Mouse (Mus musculus): Measurements from ENCODE around the gene Tktl2. TPM values are rescaled to one million over a fixed set of nuclear protein-coding genes. Genes with fewer than 3 reads are reported as not detected.
A peak's percentile ranks its signal among the peaks of the same experiment; 100 is the strongest.

Gene Tktl2
- not detected in 2 replicates for polyA plus RNA-seq (2014; fragmentation: Nextera tagmentation; extraction: Ambion mirVana)

GRCm38 (mm10) chr8:66511537-66511936 lies at the start of gene Tktl2:
TSS of gene Tktl2 (plus strand) at chr8:66511756.
- no peaks in the 10 kb centered on the region for H3K4me1 ChIP-seq (ENCODE audit: control insufficient read depth in 2 of 2, insufficient read depth in 2 of 2, low read length in 2 of 2)
- no peak within 1 kb of the TSS for H3K27ac ChIP-seq (replicated peaks in 1 of 2; ENCODE audit: control insufficient read depth in 1 of 2, insufficient read depth in 1 of 2, low read depth in 2 of 2, low read length in 2 of 2)
- H3K36me3 ChIP-seq (ENCODE audit: control insufficient read depth, insufficient read depth, low read length), result no peaks in the 10 kb centered on the region
- H3K9ac ChIP-seq (ENCODE audit: low read length), result no peak within 1 kb of the TSS
- no peak within 1 kb of the TSS for H3K4me2 ChIP-seq (ENCODE audit: low read length)
- ATAC-seq (ENCODE audit: insufficient number of reproducible peaks, insufficient read depth, low FRiP score, low read depth), result no peak
- 88% methylated on average over 22 of the region's 22 CpGs for WGBS
- H3K4me3 ChIP-seq (ENCODE audit: control insufficient read depth in 1 of 2, insufficient read depth in 1 of 2, low read depth in 1 of 2, low read length in 2 of 2), result no peak within 1 kb of the TSS
- no peaks in the 10 kb centered on the region for H3K9me3 ChIP-seq (ENCODE audit: control insufficient read depth, low read length)
- no peaks in the 10 kb centered on the region for H3K27me3 ChIP-seq (ENCODE audit: control insufficient read depth, insufficient read depth, low read length)

- H3K9me3 ChIP-seq (ENCODE audit: control insufficient read depth, low read length), result no peaks in the 10 kb centered on the region
- ATAC-seq (ENCODE audit: insufficient number of reproducible peaks, insufficient read depth, low FRiP score, low read depth), result no peak
- 41% methylated on average over 3 of the region's 3 CpGs for WGBS
- no peak overlapping the region for H3K4me2 ChIP-seq (ENCODE audit: low read length)
- no peak overlapping the region for H3K27ac ChIP-seq (replicated peaks in 1 of 2; ENCODE audit: control insufficient read depth in 1 of 2, insufficient read depth in 1 of 2, low read depth in 2 of 2, low read length in 2 of 2)
- H3K27me3 ChIP-seq (ENCODE audit: control insufficient read depth, insufficient read depth, low read length), result no peaks in the 10 kb centered on the region
- H3K4me3 ChIP-seq (ENCODE audit: control insufficient read depth in 1 of 2, insufficient read depth in 1 of 2, low read depth in 1 of 2, low read length in 2 of 2), result no peak overlapping the region
- no peaks in the 10 kb centered on the region for H3K4me1 ChIP-seq (ENCODE audit: control insufficient read depth in 2 of 2, insufficient read depth in 2 of 2, low read length in 2 of 2)
- H3K36me3 ChIP-seq (ENCODE audit: control insufficient read depth, insufficient read depth, low read length), result peaks cover under 1% of the 10 kb centered on the region; the same call in 1 of the 2 replicates
- no peak overlapping the region for H3K9ac ChIP-seq (ENCODE audit: low read length)
These were observed 41.7 kb upstream of the Tktl2 start for GRCm38 (mm10) chr8:66469821-66470220.

DNA sequence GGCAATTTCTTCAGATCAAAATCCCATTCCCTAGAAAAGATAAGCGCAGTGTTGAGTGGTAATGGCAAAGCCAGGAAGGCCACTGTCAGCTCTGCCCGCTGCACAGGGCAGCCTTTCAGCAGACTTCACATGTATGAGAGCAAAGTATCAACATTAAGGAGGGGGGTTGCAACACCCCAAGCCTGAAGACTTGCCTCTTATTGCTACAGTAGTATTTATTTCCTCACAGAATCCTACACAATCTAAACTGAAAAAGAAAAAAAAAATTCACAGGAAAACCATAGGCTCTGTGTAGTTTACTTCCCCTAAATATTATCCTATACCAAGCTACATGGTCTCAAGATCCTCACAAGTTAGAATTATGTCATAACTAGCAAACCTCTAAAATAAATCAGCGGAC lies 34.7 kb upstream of the Tktl2 start:
- H3K4me2 ChIP-seq (ENCODE audit: low read length), result no peak overlapping the region
- H3K27ac ChIP-seq (replicated peaks in 1 of 2; ENCODE audit: control insufficient read depth in 1 of 2, insufficient read depth in 1 of 2, low read depth in 2 of 2, low read length in 2 of 2), result no peak overlapping the region
- H3K4me1 ChIP-seq (ENCODE audit: control insufficient read depth in 2 of 2, insufficient read depth in 2 of 2, low read length in 2 of 2), result no peaks in the 10 kb centered on the region
- no peak overlapping the region for H3K9ac ChIP-seq (ENCODE audit: low read length)
- H3K36me3 ChIP-seq (ENCODE audit: control insufficient read depth, insufficient read depth, low read length), result peaks cover 66% of the 10 kb centered on the region
- no peaks in the 10 kb centered on the region for H3K9me3 ChIP-seq (ENCODE audit: control insufficient read depth, low read length)
- whole genome bisulfite sequencing, result 96% methylated on average over 3 of the region's 3 CpGs
- ATAC-seq (ENCODE audit: insufficient number of reproducible peaks, insufficient read depth, low FRiP score, low read depth), result no peak
- no peak overlapping the region for H3K4me3 ChIP-seq (ENCODE audit: control insufficient read depth in 1 of 2, insufficient read depth in 1 of 2, low read depth in 1 of 2, low read length in 2 of 2)
- H3K27me3 ChIP-seq (ENCODE audit: control insufficient read depth, insufficient read depth, low read length), result no peaks in the 10 kb centered on the region

- peaks cover 0 to 10% of the 10 kb centered on the region in 2 experiments; a peak in 1 of 4 replicates for H3K4me1 ChIP-seq (ENCODE audit: control insufficient read depth in 2 of 2, insufficient read depth in 2 of 2, low read length in 2 of 2)
- H3K27me3 ChIP-seq (ENCODE audit: control insufficient read depth, insufficient read depth, low read length), result no peaks in the 10 kb centered on the region
- H3K36me3 ChIP-seq (ENCODE audit: control insufficient read depth, insufficient read depth, low read length), result peaks cover 20% of the 10 kb centered on the region
- H3K4me2 ChIP-seq (ENCODE audit: low read length), result peak within 1 kb of the TSS; percentile 65
- WGBS, result under 1% methylated on average over 42 of the region's 45 CpGs
- peak within 1 kb of the TSS; percentile 91 for H3K9ac ChIP-seq (ENCODE audit: low read length)
- no peaks in the 10 kb centered on the region for H3K9me3 ChIP-seq (ENCODE audit: control insufficient read depth, low read length)
- H3K4me3 ChIP-seq (ENCODE audit: control insufficient read depth in 1 of 2, insufficient read depth in 1 of 2, low read depth in 1 of 2, low read length in 2 of 2), result peak within 1 kb of the TSS; percentile 92 to 94
- H3K27ac ChIP-seq (replicated peaks in 1 of 2; ENCODE audit: control insufficient read depth in 1 of 2, insufficient read depth in 1 of 2, low read depth in 2 of 2, low read length in 2 of 2), result peak within 1 kb of the TSS in 1 of 2 experiments; percentile 31; a peak in 1 of 4 replicates
- ATAC-seq (ENCODE audit: insufficient number of reproducible peaks, insufficient read depth, low FRiP score, low read depth), result peak; percentile 80
These were observed 25.3 kb upstream of the Tktl2 start, which contains the start of gene Tma16 for GRCm38 (mm10) chr8:66486084-66486763. TSS of gene Tma16 (minus strand) at chr8:66486530.

DNA sequence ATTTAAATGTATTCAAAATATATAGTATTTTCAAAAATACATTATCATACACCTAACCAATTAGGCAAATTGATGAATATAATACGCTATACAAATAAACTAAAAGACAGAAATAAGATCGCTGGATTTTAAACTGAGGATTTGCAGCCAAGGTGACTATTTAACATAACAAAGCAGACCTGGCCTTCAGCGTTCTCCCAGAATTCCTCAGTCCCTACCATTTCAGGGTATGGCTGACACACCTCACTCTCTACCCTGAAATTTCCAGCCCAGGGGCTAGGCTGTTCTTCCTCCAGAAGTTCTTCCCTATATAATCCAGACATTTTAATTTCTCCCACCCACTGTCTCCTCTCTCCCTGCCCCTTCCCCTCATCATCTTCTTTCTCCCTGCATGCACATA lies 23.0 kb upstream of the Tktl2 start:
- H3K4me3 ChIP-seq (ENCODE audit: control insufficient read depth in 1 of 2, insufficient read depth in 1 of 2, low read depth in 1 of 2, low read length in 2 of 2), result no peak overlapping the region
- H3K27ac ChIP-seq (replicated peaks in 1 of 2; ENCODE audit: control insufficient read depth in 1 of 2, insufficient read depth in 1 of 2, low read depth in 2 of 2, low read length in 2 of 2), result no peak overlapping the region
- no peak for ATAC-seq (ENCODE audit: insufficient number of reproducible peaks, insufficient read depth, low FRiP score, low read depth)
- no peak overlapping the region for H3K9ac ChIP-seq (ENCODE audit: low read length)
- peaks cover 0 to 10% of the 10 kb centered on the region in 2 experiments; a peak in 1 of 4 replicates for H3K4me1 ChIP-seq (ENCODE audit: control insufficient read depth in 2 of 2, insufficient read depth in 2 of 2, low read length in 2 of 2)
- no peaks in the 10 kb centered on the region for H3K36me3 ChIP-seq (ENCODE audit: control insufficient read depth, insufficient read depth, low read length)
- H3K9me3 ChIP-seq (ENCODE audit: control insufficient read depth, low read length), result no peaks in the 10 kb centered on the region
- H3K4me2 ChIP-seq (ENCODE audit: low read length), result no peak overlapping the region
- WGBS, result 40% methylated on average over 3 of the region's 3 CpGs
- H3K27me3 ChIP-seq (ENCODE audit: control insufficient read depth, insufficient read depth, low read length), result no peaks in the 10 kb centered on the region

DNA sequence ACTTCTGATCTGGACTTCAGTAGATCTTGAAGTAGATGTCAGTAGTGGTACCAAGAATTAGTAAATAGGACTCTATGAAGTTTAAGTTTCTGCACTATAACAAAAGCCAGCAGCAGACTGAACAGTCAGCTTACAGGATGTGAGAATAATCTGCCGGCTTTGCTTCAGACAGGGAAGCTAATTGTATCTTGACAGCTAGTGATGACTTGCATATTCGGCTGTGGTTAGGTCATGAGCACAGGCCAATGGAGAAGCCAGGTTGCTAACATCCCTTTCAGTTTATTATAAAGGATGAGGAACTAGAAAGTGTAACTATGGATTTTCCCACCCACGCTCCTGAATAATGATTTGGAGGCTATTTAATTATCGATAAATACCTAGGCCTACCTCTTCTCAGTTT lies 20.9 kb upstream of the Tktl2 start:
- Histone ChIP-seq H3K4me1 (ENCODE audit: control insufficient read depth in 2 of 2, insufficient read depth in 2 of 2, low read length in 2 of 2) (peaks cover 0 to 5% of the 10 kb centered on the region in 2 experiments; a peak in 1 of 4 replicates), H3K9me3 (ENCODE audit: control insufficient read depth, low read length) (no peaks in the 10 kb centered on the region), H3K9ac (ENCODE audit: low read length) (no peak overlapping the region), H3K4me2 (ENCODE audit: low read length) (no peak overlapping the region), H3K27ac (replicated peaks in 1 of 2; ENCODE audit: control insufficient read depth in 1 of 2, insufficient read depth in 1 of 2, low read depth in 2 of 2, low read length in 2 of 2) (no peak overlapping the region), H3K36me3 (ENCODE audit: control insufficient read depth, insufficient read depth, low read length) (no peaks in the 10 kb centered on the region), H3K27me3 (ENCODE audit: control insufficient read depth, insufficient read depth, low read length) (no peaks in the 10 kb centered on the region), H3K4me3 (ENCODE audit: control insufficient read depth in 1 of 2, insufficient read depth in 1 of 2, low read depth in 1 of 2, low read length in 2 of 2) (no peak overlapping the region)
- WGBS, result 70% methylated on average over 4 of the region's 4 CpGs
- ATAC-seq (ENCODE audit: insufficient number of reproducible peaks, insufficient read depth, low FRiP score, low read depth), result no peak

DNA sequence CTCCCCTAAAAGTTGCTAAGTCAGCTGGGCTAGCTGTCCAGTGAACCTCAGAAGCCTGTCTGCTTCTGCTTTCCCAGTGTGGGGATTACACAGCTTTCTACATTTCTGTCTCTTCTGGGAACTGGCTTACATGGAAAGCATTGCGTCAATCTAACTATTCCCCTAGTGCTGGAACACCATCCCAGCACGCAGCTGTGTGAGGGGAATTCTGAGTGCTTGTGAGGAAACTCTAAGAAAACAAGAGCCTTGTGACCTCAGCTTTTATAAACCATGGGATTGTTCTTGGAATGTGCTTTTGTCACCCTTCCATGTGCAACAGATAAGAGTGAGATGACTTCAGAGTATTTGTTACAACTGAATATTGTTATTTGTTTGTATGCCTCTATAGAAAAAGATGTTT lies 17.1 kb upstream of the Tktl2 start:
- no peak overlapping the region for H3K9ac ChIP-seq (ENCODE audit: low read length)
- no peaks in the 10 kb centered on the region for H3K36me3 ChIP-seq (ENCODE audit: control insufficient read depth, insufficient read depth, low read length)
- H3K4me2 ChIP-seq (ENCODE audit: low read length), result no peak overlapping the region
- H3K27me3 ChIP-seq (ENCODE audit: control insufficient read depth, insufficient read depth, low read length), result 0 out of 2 replicates have a peak, but pooled peaks cover 4% of the 10 kb centered on the region
- WGBS, result 55% methylated on average over 2 of the region's 2 CpGs
- no peaks in the 10 kb centered on the region for H3K4me1 ChIP-seq (ENCODE audit: control insufficient read depth in 2 of 2, insufficient read depth in 2 of 2, low read length in 2 of 2)
- H3K9me3 ChIP-seq (ENCODE audit: control insufficient read depth, low read length), result no peaks in the 10 kb centered on the region
- H3K4me3 ChIP-seq (ENCODE audit: control insufficient read depth in 1 of 2, insufficient read depth in 1 of 2, low read depth in 1 of 2, low read length in 2 of 2), result no peak overlapping the region
- no peak for ATAC-seq (ENCODE audit: insufficient number of reproducible peaks, insufficient read depth, low FRiP score, low read depth)
- no peak overlapping the region for H3K27ac ChIP-seq (replicated peaks in 1 of 2; ENCODE audit: control insufficient read depth in 1 of 2, insufficient read depth in 1 of 2, low read depth in 2 of 2, low read length in 2 of 2)

DNA sequence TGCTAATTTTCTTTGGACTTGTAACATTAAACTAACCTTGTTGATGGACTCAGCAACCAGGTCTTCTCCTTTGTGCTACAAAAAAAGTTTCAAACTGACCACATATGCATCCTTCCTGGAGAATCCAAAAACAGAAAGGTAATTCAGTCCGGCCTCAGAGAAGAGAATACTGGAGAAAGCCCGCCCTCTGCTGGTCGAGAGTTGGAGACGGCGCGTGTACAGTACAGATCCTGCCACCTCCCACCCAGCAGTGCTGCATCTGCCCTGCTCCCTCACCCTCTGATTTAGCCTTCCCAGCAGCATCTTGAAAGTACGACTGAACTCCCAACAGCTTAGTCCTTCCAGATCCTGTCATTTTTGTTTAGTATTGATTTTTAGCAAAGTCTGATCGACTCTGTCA lies 15.8 kb upstream of the Tktl2 start:
- H3K27ac ChIP-seq (replicated peaks in 1 of 2; ENCODE audit: control insufficient read depth in 1 of 2, insufficient read depth in 1 of 2, low read depth in 2 of 2, low read length in 2 of 2), result no peak overlapping the region
- no peaks in the 10 kb centered on the region for H3K4me1 ChIP-seq (ENCODE audit: control insufficient read depth in 2 of 2, insufficient read depth in 2 of 2, low read length in 2 of 2)
- H3K27me3 ChIP-seq (ENCODE audit: control insufficient read depth, insufficient read depth, low read length), result 0 out of 2 replicates have a peak, but pooled peaks cover 4% of the 10 kb centered on the region
- H3K36me3 ChIP-seq (ENCODE audit: control insufficient read depth, insufficient read depth, low read length), result no peaks in the 10 kb centered on the region
- WGBS, result 6% methylated on average over 8 of the region's 8 CpGs
- no peak overlapping the region for H3K4me3 ChIP-seq (ENCODE audit: control insufficient read depth in 1 of 2, insufficient read depth in 1 of 2, low read depth in 1 of 2, low read length in 2 of 2)
- no peak for ATAC-seq (ENCODE audit: insufficient number of reproducible peaks, insufficient read depth, low FRiP score, low read depth)
- no peak overlapping the region for H3K9ac ChIP-seq (ENCODE audit: low read length)
- H3K9me3 ChIP-seq (ENCODE audit: control insufficient read depth, low read length), result no peaks in the 10 kb centered on the region
- H3K4me2 ChIP-seq (ENCODE audit: low read length), result no peak overlapping the region

All from heart, embryonic 14.5 days (tissue).